Mouse (Mus musculus) small intestine, adult 2 months (tissue): Measurements from ENCODE around the gene Rad51b. TPM values are rescaled to one million over a fixed set of nuclear protein-coding genes. Genes with fewer than 3 reads are reported as not detected.

Source experiments
- H3K27ac ChIP-seq: fragments of 200-500 bp; 2 replicates; pipeline ENCODE4 v1.5.1; 2012; ENCODE audit warnings: low read depth, low read length, control low read depth, inconsistent platforms; ENCODE audit not compliant: insufficient read depth
- H3K27me3 ChIP-seq: fragments of 200-500 bp; 2 replicates; pipeline ENCODE4 v1.6.1; 2012; ENCODE audit warnings: mild to moderate bottlenecking, moderate library complexity, low read length, inconsistent platforms; ENCODE audit not compliant: control insufficient read depth, insufficient read depth
- H3K36me3 ChIP-seq: fragments of 200-500 bp; 2 replicates; pipeline ENCODE4 v1.6.1; 2012; ENCODE audit warnings: mild to moderate bottlenecking, low read length, control low read depth, inconsistent platforms; ENCODE audit not compliant: control insufficient read depth, insufficient read depth
- H3K4me1 ChIP-seq: fragments of 200-500 bp; 2 replicates; pipeline ENCODE4 v1.6.1; 2012; ENCODE audit warnings: low read length, inconsistent platforms, mixed read lengths; ENCODE audit not compliant: control insufficient read depth, insufficient read depth, insufficient read length
- H3K4me3 ChIP-seq: fragments of 200-500 bp; 2 replicates; pipeline ENCODE4 v1.5.1; 2012; ENCODE audit warnings: low read depth, mild to moderate bottlenecking, control low read depth, inconsistent platforms, low read length, moderate library complexity
- CTCF ChIP-seq: fragments of 200-500 bp; IDR thresholded peaks from 2 replicates; pipeline ENCODE4 v1.5.1; 2012; ENCODE audit warnings: low read depth, mild to moderate bottlenecking, control low read depth, inconsistent platforms, low read length, moderate library complexity, mixed read lengths; ENCODE audit not compliant: insufficient replicate concordance, insufficient read length; ENCODE audit errors: extremely low read depth
- POLR2A ChIP-seq: fragments of 200-500 bp; IDR thresholded peaks from 2 replicates; pipeline ENCODE4 v1.6.1; 2012; ENCODE audit warnings: low read depth, mild to moderate bottlenecking, control low read depth, inconsistent platforms, low read length, moderate library complexity
- WGBS: fragments of 180-500 bp; shearing (Covaris S2); methylation state at CpG from one replicate; pipeline ENCODE4 v1.1.7; 2018; 5-methylcytosine and 5-hydroxymethylcytosine counted together
- polyA plus RNA-seq: library from polyadenylated mRNA; depleted of rRNA; stranded (reverse); fragments of >200 nt; gene quantifications from 2 replicates; pipeline ENCODE4 v1.2.3, GENCODE M21; 2012

Rad51b gene
- polyA plus RNA-seq, 1 experiment: 0.46 TPM

DNA sequence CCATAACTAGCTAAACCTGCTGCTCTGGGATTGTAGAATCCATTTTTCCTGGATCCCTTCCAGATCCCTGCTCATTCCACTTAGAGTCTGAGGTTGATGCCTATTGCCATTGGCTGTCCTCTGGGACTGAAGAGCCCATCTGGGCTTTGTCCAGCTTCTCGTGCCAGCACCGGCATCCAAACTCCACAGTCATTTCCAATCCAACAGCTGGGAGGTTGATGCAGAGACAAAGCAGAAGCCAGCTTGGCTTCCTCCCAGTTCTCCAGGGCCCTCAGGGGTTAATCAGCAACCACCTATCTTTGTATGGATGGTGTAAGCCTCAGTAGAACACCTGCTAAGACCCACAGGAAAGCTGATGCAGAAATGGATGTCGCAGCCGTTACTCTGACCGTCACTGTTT lies 524.8 kb downstream of the Rad51b start:
- no peaks in the 10 kb centered on the region for H3K27me3 ChIP-seq
- TF ChIP-seq CTCF (no peak), POLR2A (no peak)
- no peaks in the 10 kb centered on the region for H3K36me3 ChIP-seq
- H3K27ac ChIP-seq: no peak overlapping the region
- no peak overlapping the region for H3K4me3 ChIP-seq
- WGBS: 36% methylated on average over 5 of the region's 5 CpGs
- H3K4me1 ChIP-seq: peaks cover 12% of the 10 kb centered on the region; the same call in 1 of the 2 replicates

DNA sequence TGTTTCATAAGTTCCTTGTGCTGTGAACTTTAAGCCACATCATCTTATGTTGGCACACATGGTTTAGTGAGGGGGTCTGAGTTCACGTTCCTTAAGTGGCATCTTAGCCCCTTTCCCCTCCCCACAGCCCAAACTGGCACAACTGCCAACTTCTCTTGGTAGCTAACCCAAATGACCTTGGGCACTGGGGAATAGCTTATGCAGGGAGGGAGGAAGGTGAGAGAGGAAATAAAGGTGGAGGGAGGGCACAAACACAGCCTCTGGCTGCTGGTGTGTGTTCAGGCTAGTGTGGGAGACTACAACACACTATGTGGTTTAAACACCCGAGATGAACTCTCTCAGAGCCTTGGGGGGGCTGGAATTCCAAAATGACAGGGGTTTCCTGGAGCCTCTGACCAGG lies 525.3 kb downstream of the Rad51b start:
- Histone ChIP-seq H3K4me3 (no peak overlapping the region), H3K36me3 (no peaks in the 10 kb centered on the region), H3K4me1 (peaks cover 14% of the 10 kb centered on the region; the same call in 1 of the 2 replicates), H3K27ac (no peak overlapping the region), H3K27me3 (no peaks in the 10 kb centered on the region)
- WGBS: 36% methylated on average over 2 of the region's 2 CpGs
- no peak for TF ChIP-seq CTCF

DNA sequence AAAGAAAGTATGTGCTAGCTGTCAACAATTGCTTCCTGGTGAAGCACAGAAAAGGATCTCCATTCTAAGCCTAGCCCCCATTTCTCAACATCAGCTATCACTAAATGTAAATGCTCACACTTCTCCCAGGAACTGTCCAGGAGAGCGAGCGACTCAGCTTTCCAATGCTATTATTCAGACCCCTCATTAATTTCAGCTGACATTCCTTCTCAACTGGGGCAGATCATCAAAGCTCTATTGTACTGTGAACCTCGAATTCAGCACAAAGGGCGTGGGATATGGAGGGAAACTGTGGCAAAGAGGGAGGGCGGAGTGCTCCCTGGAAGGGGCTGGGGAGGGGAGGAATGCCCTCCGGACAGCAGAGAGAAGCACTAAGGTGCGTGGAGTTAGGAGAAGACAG lies 528.8 kb downstream of the Rad51b start:
- Histone ChIP-seq H3K4me3 (no peak overlapping the region), H3K27me3 (no peaks in the 10 kb centered on the region), H3K4me1 (peaks cover 13% of the 10 kb centered on the region; the same call in 1 of the 2 replicates), H3K36me3 (no peaks in the 10 kb centered on the region), H3K27ac (no peak overlapping the region)
- TF ChIP-seq POLR2A (no peak), CTCF (no peak)
- 76% methylated on average over 7 of the region's 7 CpGs for WGBS

- no peak overlapping the region for H3K27ac ChIP-seq
- no peaks in the 10 kb centered on the region for H3K36me3 ChIP-seq
- TF ChIP-seq POLR2A: no peak
- TF ChIP-seq CTCF: no peak
- 17% methylated on average over 5 of the region's 5 CpGs for WGBS
- no peaks in the 10 kb centered on the region for H3K27me3 ChIP-seq
- peaks cover 7% of the 10 kb centered on the region; the same call in 1 of the 2 replicates for H3K4me1 ChIP-seq
- H3K4me3 ChIP-seq: no peak overlapping the region
These were observed 530.2 kb downstream of the Rad51b start for GRCm38 (mm10) chr12:79827233-79827692.

- Histone ChIP-seq H3K4me3 (no peak overlapping the region), H3K36me3 (no peaks in the 10 kb centered on the region), H3K27ac (no peak overlapping the region), H3K27me3 (no peaks in the 10 kb centered on the region), H3K4me1 (peaks cover 5% of the 10 kb centered on the region; the same call in 1 of the 2 replicates)
- no peak for TF ChIP-seq CTCF
- TF ChIP-seq POLR2A: no peak
- 22% methylated on average over 4 of the region's 4 CpGs for WGBS
These were observed 530.7 kb downstream of the Rad51b start for GRCm38 (mm10) chr12:79827735-79828134.

GRCm38 (mm10) chr12:79830686-79831085 lies 533.6 kb downstream of the Rad51b start:
- TF ChIP-seq POLR2A: no peak
- no peak for TF ChIP-seq CTCF
- H3K27me3 ChIP-seq: no peaks in the 10 kb centered on the region
- H3K36me3 ChIP-seq: no peaks in the 10 kb centered on the region
- H3K27ac ChIP-seq: no peak overlapping the region
- no peak overlapping the region for H3K4me3 ChIP-seq
- peaks cover 5% of the 10 kb centered on the region; the same call in 1 of the 2 replicates for H3K4me1 ChIP-seq
- WGBS: 72% methylated on average over 1 of the region's 1 CpGs

DNA sequence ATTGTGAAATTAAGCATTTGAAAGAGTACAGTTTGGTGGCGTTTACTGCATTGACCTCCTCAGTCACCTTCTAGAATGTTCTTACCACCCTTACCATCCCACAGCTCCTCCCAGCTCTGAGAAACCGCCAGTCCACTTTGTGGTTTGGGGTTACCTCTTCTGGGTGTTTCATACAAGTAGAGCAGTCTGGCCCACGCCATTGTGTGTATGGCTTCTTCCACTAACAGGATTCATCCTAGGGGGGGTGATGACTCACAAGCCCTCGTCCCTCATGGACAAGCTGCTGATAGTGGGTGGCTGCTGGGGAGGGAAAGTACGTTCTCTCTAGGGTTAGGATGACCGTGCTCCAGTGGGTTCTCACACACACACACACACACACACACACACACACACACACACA lies 535.5 kb downstream of the Rad51b start:
- no peak for TF ChIP-seq POLR2A
- TF ChIP-seq CTCF: no peak
- H3K36me3 ChIP-seq: no peaks in the 10 kb centered on the region
- 83% methylated on average over 6 of the region's 6 CpGs for WGBS
- H3K4me3 ChIP-seq: no peak overlapping the region
- no peak overlapping the region for H3K27ac ChIP-seq
- no peaks in the 10 kb centered on the region for H3K27me3 ChIP-seq
- H3K4me1 ChIP-seq: peaks cover 2% of the 10 kb centered on the region; the same call in 1 of the 2 replicates
